Mouse (Mus musculus): ENCODE measurements around the gene Utp11. TPM values are rescaled to one million over a fixed set of nuclear protein-coding genes. Genes with fewer than 3 reads are reported as not detected.

Utp11 gene
- polyA plus RNA-seq, 1 experiment from 2014 or later: 37.4 TPM

GRCm38 (mm10) chr4:124692416-124692861 is 961 bp downstream of the Utp11 start:
- peak overlapping the region; percentile 61; the same call in 1 of the 2 replicates for H3K4me3 ChIP-seq (ENCODE audit: low read depth, low read length)
- TF ChIP-seq EP300 (IDR thresholded peaks at IDR 0.05) (peak; percentile 78), CTCF (IDR thresholded peaks at IDR 0.05) (no peak; the same call in 1 of the 2 replicates)
- no peaks in the 10 kb centered on the region for H3K36me3 ChIP-seq (ENCODE audit: insufficient read depth, low read length)
- no peak overlapping the region for H3K27ac ChIP-seq (ENCODE audit: low read length)
- peak overlapping the region; percentile 76 for H3K4me2 ChIP-seq (replicated peaks; ENCODE audit: low read depth, low read length)
- H3K9me3 ChIP-seq (ENCODE audit: low read length): no peaks in the 10 kb centered on the region
- H3K4me1 ChIP-seq (ENCODE audit: insufficient read depth, low read depth, low read length): no peaks in the 10 kb centered on the region
- H3K9ac ChIP-seq (replicated peaks; ENCODE audit: low read depth): no peak overlapping the region
- peaks cover 5% of the 10 kb centered on the region; the same call in 1 of the 2 replicates for H3K27me3 ChIP-seq (replicated peaks; ENCODE audit: insufficient read depth, low read length)
- ATAC-seq (peak; percentile 76), DNase-seq (ENCODE audit: low spot score) (peak; percentile 92)
- WGBS: 42% methylated on average over 3 of the region's 3 CpGs

GRCm38 (mm10) chr4:124691455-124691854 is 1.9 kb downstream of the Utp11 start:
- Histone ChIP-seq H3K27me3 (replicated peaks; ENCODE audit: insufficient read depth, low read length) (peaks cover 5% of the 10 kb centered on the region; the same call in 1 of the 2 replicates), H3K9ac (replicated peaks; ENCODE audit: low read depth) (no peak overlapping the region), H3K9me3 (ENCODE audit: low read length) (no peaks in the 10 kb centered on the region), H3K4me1 (ENCODE audit: insufficient read depth, low read depth, low read length) (no peaks in the 10 kb centered on the region), H3K27ac (ENCODE audit: low read length) (no peak overlapping the region), H3K36me3 (ENCODE audit: insufficient read depth, low read length) (no peaks in the 10 kb centered on the region), H3K4me3 (ENCODE audit: low read depth, low read length) (no peak overlapping the region), H3K4me2 (replicated peaks; ENCODE audit: low read depth, low read length) (no peak overlapping the region)
- ATAC-seq (no peak), DNase-seq (ENCODE audit: low spot score) (no peak)
- WGBS: 82% methylated on average over 8 of the region's 8 CpGs
- TF ChIP-seq CTCF (IDR thresholded peaks at IDR 0.05) (no peak), EP300 (IDR thresholded peaks at IDR 0.05) (no peak)

GRCm38 (mm10) chr4:124685897-124686402 is 7.5 kb downstream of the Utp11 start:
- DNase-seq (ENCODE audit: low spot score) (peak; percentile 76), ATAC-seq (peak; percentile 71)
- H3K27me3 ChIP-seq (replicated peaks; ENCODE audit: insufficient read depth, low read length): no peaks in the 10 kb centered on the region
- no peaks in the 10 kb centered on the region for H3K9me3 ChIP-seq (ENCODE audit: low read length)
- H3K27ac ChIP-seq (ENCODE audit: low read length): no peak overlapping the region
- peaks cover 6% of the 10 kb centered on the region; the same call in 1 of the 2 replicates for H3K36me3 ChIP-seq (ENCODE audit: insufficient read depth, low read length)
- H3K9ac ChIP-seq (replicated peaks; ENCODE audit: low read depth): no peak overlapping the region
- WGBS: 65% methylated on average over 8 of the region's 8 CpGs
- H3K4me1 ChIP-seq (ENCODE audit: insufficient read depth, low read depth, low read length): no peaks in the 10 kb centered on the region
- no peak overlapping the region for H3K4me2 ChIP-seq (replicated peaks; ENCODE audit: low read depth, low read length)
- TF ChIP-seq CTCF (IDR thresholded peaks at IDR 0.05) (no peak), EP300 (IDR thresholded peaks at IDR 0.05) (no peak)
- no peak overlapping the region for H3K4me3 ChIP-seq (ENCODE audit: low read depth, low read length)

- peak; percentile 63 for DNase-seq (ENCODE audit: low spot score)
- peak; percentile 65 for ATAC-seq
- Histone ChIP-seq H3K4me1 (ENCODE audit: insufficient read depth, low read depth, low read length) (no peaks in the 10 kb centered on the region), H3K36me3 (ENCODE audit: insufficient read depth, low read length) (peaks cover 9% of the 10 kb centered on the region; the same call in 1 of the 2 replicates), H3K4me3 (ENCODE audit: low read depth, low read length) (no peak overlapping the region), H3K4me2 (replicated peaks; ENCODE audit: low read depth, low read length) (no peak overlapping the region), H3K27me3 (replicated peaks; ENCODE audit: insufficient read depth, low read length) (no peaks in the 10 kb centered on the region), H3K9me3 (ENCODE audit: low read length) (no peaks in the 10 kb centered on the region), H3K27ac (ENCODE audit: low read length) (no peak overlapping the region), H3K9ac (replicated peaks; ENCODE audit: low read depth) (no peak overlapping the region)
- TF ChIP-seq CTCF (IDR thresholded peaks at IDR 0.05): no peak
- 52% methylated on average over 8 of the region's 8 CpGs for WGBS
Observed at GRCm38 (mm10) chr4:124685453-124685852, 7.9 kb downstream of the Utp11 start.

- H3K27me3 ChIP-seq (replicated peaks; ENCODE audit: insufficient read depth, low read length): no peaks in the 10 kb centered on the region
- peaks cover 13% of the 10 kb centered on the region; the same call in 1 of the 2 replicates for H3K36me3 ChIP-seq (ENCODE audit: insufficient read depth, low read length)
- no peak for TF ChIP-seq EP300 (IDR thresholded peaks at IDR 0.05)
- TF ChIP-seq CTCF (IDR thresholded peaks at IDR 0.05): peak; percentile 53
- H3K27ac ChIP-seq (ENCODE audit: low read length): no peak overlapping the region
- DNase-seq (ENCODE audit: low spot score) (no peak), ATAC-seq (no peak)
- H3K9ac ChIP-seq (replicated peaks; ENCODE audit: low read depth): no peak overlapping the region
- H3K4me1 ChIP-seq (ENCODE audit: insufficient read depth, low read depth, low read length): no peaks in the 10 kb centered on the region
- H3K4me2 ChIP-seq (replicated peaks; ENCODE audit: low read depth, low read length): no peak overlapping the region
- H3K9me3 ChIP-seq (ENCODE audit: low read length): no peaks in the 10 kb centered on the region
- H3K4me3 ChIP-seq (ENCODE audit: low read depth, low read length): no peak overlapping the region
- 73% methylated on average over 4 of the region's 4 CpGs for WGBS
Observed at GRCm38 (mm10) chr4:124685004-124685403, 8.4 kb downstream of the Utp11 start.

GRCm38 (mm10) chr4:124683474-124683873 is 9.9 kb downstream of the Utp11 start:
- TF ChIP-seq CTCF (IDR thresholded peaks at IDR 0.05) (no peak), EP300 (IDR thresholded peaks at IDR 0.05) (no peak)
- Histone ChIP-seq H3K4me1 (ENCODE audit: insufficient read depth, low read depth, low read length) (no peaks in the 10 kb centered on the region), H3K27ac (ENCODE audit: low read length) (no peak overlapping the region), H3K9ac (replicated peaks; ENCODE audit: low read depth) (no peak overlapping the region), H3K4me3 (ENCODE audit: low read depth, low read length) (no peak overlapping the region), H3K4me2 (replicated peaks; ENCODE audit: low read depth, low read length) (no peak overlapping the region), H3K27me3 (replicated peaks; ENCODE audit: insufficient read depth, low read length) (no peaks in the 10 kb centered on the region), H3K9me3 (ENCODE audit: low read length) (no peaks in the 10 kb centered on the region), H3K36me3 (ENCODE audit: insufficient read depth, low read length) (peaks cover 19% of the 10 kb centered on the region; the same call in 1 of the 2 replicates)
- 89% methylated on average over 4 of the region's 4 CpGs for WGBS
- ATAC-seq: no peak
- DNase-seq (ENCODE audit: low spot score): no peak
